Comparison of ENCODE assay signal across 9 mouse cellular contexts in the genomic region with DNA sequence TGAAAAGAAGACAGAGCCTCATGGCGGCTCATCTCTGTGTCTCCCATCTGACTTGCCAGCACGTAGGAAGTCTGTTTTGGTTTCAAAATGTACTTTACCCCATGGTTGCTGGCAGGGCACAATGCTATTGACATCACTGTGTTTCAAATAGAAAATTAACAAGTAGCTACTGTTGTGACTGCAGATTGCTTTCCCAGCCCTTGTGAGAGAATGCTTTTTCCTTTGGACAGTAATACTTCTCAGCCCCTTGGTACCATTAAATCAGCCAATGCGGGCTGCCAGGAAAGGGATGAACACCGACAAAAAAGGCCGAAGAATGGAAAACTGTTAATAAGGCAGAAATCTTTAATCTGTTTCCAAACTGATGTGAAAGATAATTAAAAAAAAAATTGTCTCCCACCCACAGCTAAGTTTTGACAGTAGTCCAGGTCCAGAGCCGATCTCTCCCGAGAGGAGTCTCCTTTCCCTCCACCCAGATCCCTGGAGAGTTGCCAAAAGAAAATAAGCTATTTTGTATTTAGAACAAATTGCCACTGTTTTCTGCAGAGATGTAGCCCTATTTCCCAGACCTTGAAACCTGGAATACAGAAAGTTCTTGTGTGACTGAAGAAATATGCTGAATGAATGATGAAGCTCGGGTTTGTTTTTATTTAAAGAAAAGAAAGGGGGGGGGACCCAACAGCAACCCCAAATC. TPM values are rescaled to one million over a fixed set of nuclear protein-coding genes. Genes with fewer than 3 reads are reported as not detected.
DNase-seq lines count a peak whose midpoint lies in the region; ATAC-seq and TF ChIP-seq lines count a peak whose summit lies in the region.
"Had no signal": no experiment of that assay in that cellular context is flagged by ENCODE, and none has a peak within 500 bp of the region (broad histone marks: within the 10 kb centered on the region; RNA-seq: fewer than 3 reads in every experiment).

No protein-coding gene starts in this region.

- TF ChIP-seq POLR2A in limb, embryonic 14.5 days (IDR thresholded peaks at IDR 0.05; ENCODE audit: borderline replicate concordance, extremely low read depth, insufficient read depth, insufficient read length), result no peak

- no peaks in the 10 kb centered on the region for H3K27me3 ChIP-seq in embryonic facial prominence, embryonic 12.5 days
- no peaks in the 10 kb centered on the region for H3K27me3 ChIP-seq in embryonic facial prominence, embryonic 10.5 days (replicated peaks; ENCODE audit: low read depth, poor library complexity, severe bottlenecking)
- no peaks in the 10 kb centered on the region for H3K27me3 ChIP-seq in limb, embryonic 14.5 days (ENCODE audit: control insufficient read depth, insufficient read depth, low read length)
- H3K27me3 ChIP-seq in limb, embryonic 10.5 days (ENCODE audit: low read depth, poor library complexity, severe bottlenecking), result no peaks in the 10 kb centered on the region
- no peaks in the 10 kb centered on the region for H3K27me3 ChIP-seq in forebrain, embryonic 14.5 days (replicated peaks; ENCODE audit: control insufficient read depth, insufficient read depth, low read length)
- H3K27me3 ChIP-seq in midbrain, postnatal 0 days (ENCODE audit: insufficient read depth, low read length), result no peaks in the 10 kb centered on the region

- peaks cover 31% of the 10 kb centered on the region for H3K4me1 ChIP-seq in embryonic facial prominence, embryonic 12.5 days
- H3K4me1 ChIP-seq in embryonic facial prominence, embryonic 10.5 days, result peaks cover 4% of the 10 kb centered on the region; the same call in 1 of the 2 replicates
- H3K4me1 ChIP-seq in limb, embryonic 14.5 days (ENCODE audit: control insufficient read depth, insufficient read depth, low read length), result peaks cover 33% of the 10 kb centered on the region
- 0 out of 2 replicates have a peak, but pooled peaks cover 3% of the 10 kb centered on the region for H3K4me1 ChIP-seq in limb, embryonic 10.5 days
- H3K4me1 ChIP-seq in forebrain, embryonic 14.5 days (ENCODE audit: control insufficient read depth, insufficient read depth, low read length), result peaks cover 29% of the 10 kb centered on the region
- H3K4me1 ChIP-seq in midbrain, postnatal 0 days (ENCODE audit: insufficient read depth, low read length), result no peaks in the 10 kb centered on the region

- H3K4me2 ChIP-seq in embryonic facial prominence, embryonic 12.5 days (replicated peaks), result no peak overlapping the region
- H3K4me2 ChIP-seq in limb, embryonic 14.5 days (replicated peaks; ENCODE audit: low read depth, low read length, severe bottlenecking), result no peak overlapping the region; the same call in 1 of the 2 replicates
- peak overlapping the region; percentile 46 for H3K4me2 ChIP-seq in forebrain, embryonic 14.5 days (ENCODE audit: low read length)
- H3K4me2 ChIP-seq in midbrain, postnatal 0 days (ENCODE audit: low read depth, low read length, poor library complexity, severe bottlenecking), result peak overlapping the region; percentile 37

- peak overlapping the region; percentile 54; the same call in 1 of the 2 replicates for H3K27ac ChIP-seq in embryonic facial prominence, embryonic 12.5 days
- H3K27ac ChIP-seq in embryonic facial prominence, embryonic 10.5 days (replicated peaks), result no peak overlapping the region
- H3K27ac ChIP-seq in limb, embryonic 14.5 days (replicated peaks; ENCODE audit: low read depth, low read length), result peak overlapping the region; percentile 49; the same call in 1 of the 2 replicates
- H3K27ac ChIP-seq in limb, embryonic 10.5 days, result no peak overlapping the region
- peak overlapping the region; percentile 75 for H3K27ac ChIP-seq in forebrain, embryonic 14.5 days (ENCODE audit: low read depth, low read length)
- H3K27ac ChIP-seq in midbrain, postnatal 0 days (ENCODE audit: low read depth, low read length), result peak overlapping the region; percentile 2; the same call in 1 of the 2 replicates

- no peak for TF ChIP-seq CTCF in midbrain, postnatal 0 days (IDR thresholded peaks at IDR 0.05)

- no peak for ATAC-seq in embryonic facial prominence, embryonic 12.5 days (ENCODE audit: insufficient number of reproducible peaks, insufficient read depth, low FRiP score, low TSS enrichment)
- no peak for ATAC-seq in limb, embryonic 14.5 days (ENCODE audit: low FRiP score, low read depth)
- ATAC-seq in forebrain, embryonic 14.5 days, result peak; percentile 49
- peak; percentile 44; the same call in 1 of the 2 replicates for ATAC-seq in midbrain, postnatal 0 days (ENCODE audit: low FRiP score)

- no peak overlapping the region for H3K9ac ChIP-seq in embryonic facial prominence, embryonic 12.5 days
- H3K9ac ChIP-seq in limb, embryonic 14.5 days (ENCODE audit: low read depth, low read length, severe bottlenecking), result no peak overlapping the region
- peak overlapping the region; percentile 47 for H3K9ac ChIP-seq in forebrain, embryonic 14.5 days (ENCODE audit: low read length)
- no peak overlapping the region for H3K9ac ChIP-seq in midbrain, postnatal 0 days (replicated peaks; ENCODE audit: low read length, poor library complexity, severe bottlenecking)

- H3K9me3 ChIP-seq in embryonic facial prominence, embryonic 12.5 days, result no peaks in the 10 kb centered on the region
- no peaks in the 10 kb centered on the region for H3K9me3 ChIP-seq in embryonic facial prominence, embryonic 10.5 days
- no peaks in the 10 kb centered on the region for H3K9me3 ChIP-seq in limb, embryonic 14.5 days (ENCODE audit: control insufficient read depth, low read length)
- no peaks in the 10 kb centered on the region for H3K9me3 ChIP-seq in limb, embryonic 10.5 days (replicated peaks)
- H3K9me3 ChIP-seq in forebrain, embryonic 14.5 days (replicated peaks; ENCODE audit: control insufficient read depth, low read length), result no peaks in the 10 kb centered on the region
- no peaks in the 10 kb centered on the region for H3K9me3 ChIP-seq in midbrain, postnatal 0 days (ENCODE audit: low read length)

- no peaks in the 10 kb centered on the region for H3K36me3 ChIP-seq in embryonic facial prominence, embryonic 12.5 days
- H3K36me3 ChIP-seq in embryonic facial prominence, embryonic 10.5 days (replicated peaks), result peaks cover 18% of the 10 kb centered on the region
- H3K36me3 ChIP-seq in limb, embryonic 14.5 days (ENCODE audit: control insufficient read depth, insufficient read depth, low read length), result no peaks in the 10 kb centered on the region
- peaks cover 17% of the 10 kb centered on the region for H3K36me3 ChIP-seq in limb, embryonic 10.5 days
- H3K36me3 ChIP-seq in forebrain, embryonic 14.5 days (ENCODE audit: control insufficient read depth, insufficient read depth, low read length), result 0 out of 2 replicates have a peak, but pooled peaks cover 7% of the 10 kb centered on the region
- H3K36me3 ChIP-seq in midbrain, postnatal 0 days (ENCODE audit: insufficient read depth, low read length), result no peaks in the 10 kb centered on the region

- no peak for DNase-seq in embryonic facial prominence, embryonic 10.5 days (ENCODE audit: low spot score)
- DNase-seq in limb, embryonic 14.5 days (ENCODE audit: low spot score), result no peak
- DNase-seq in limb, embryonic 10.5 days (ENCODE audit: low spot score), result no peak
- peak; percentile 83 for DNase-seq in forebrain, embryonic 14.5 days (ENCODE audit: low spot score)
- DNase-seq in midbrain, postnatal 0 days (ENCODE audit: low spot score), result peak; percentile 62
- DNase-seq in thymus, postnatal 25 days, result no peak
- DNase-seq in urinary bladder, postnatal 25 days (ENCODE audit: low spot score), result no peak

- 71% methylated on average over 8 of the region's 8 CpGs for WGBS in embryonic facial prominence, embryonic 12.5 days
- whole genome bisulfite sequencing in embryonic facial prominence, embryonic 10.5 days, result 82% methylated on average over 8 of the region's 8 CpGs
- 61% methylated on average over 8 of the region's 8 CpGs for WGBS in limb, embryonic 14.5 days
- WGBS in limb, embryonic 10.5 days, result 91% methylated on average over 8 of the region's 8 CpGs
- 20% methylated on average over 8 of the region's 8 CpGs for WGBS in forebrain, embryonic 14.5 days
- WGBS in midbrain, postnatal 0 days, result 52% methylated on average over 8 of the region's 8 CpGs

- no peak overlapping the region for H3K4me3 ChIP-seq in embryonic facial prominence, embryonic 12.5 days
- no peak overlapping the region for H3K4me3 ChIP-seq in embryonic facial prominence, embryonic 10.5 days
- no peak overlapping the region for H3K4me3 ChIP-seq in limb, embryonic 14.5 days (replicated peaks; ENCODE audit: low read length)
- H3K4me3 ChIP-seq in limb, embryonic 10.5 days, result no peak overlapping the region
- peak overlapping the region; percentile 2; the same call in 1 of the 2 replicates for H3K4me3 ChIP-seq in forebrain, embryonic 14.5 days (ENCODE audit: low read depth, low read length)
- H3K4me3 ChIP-seq in midbrain, postnatal 0 days (ENCODE audit: low read depth, low read length), result no peak overlapping the region

RNA-seq across cellular contexts. Expression of gene Gm10197, which starts 11.2 kb away (rescaled TPM):
- polyA plus RNA-seq in embryonic facial prominence, embryonic 12.5 days (2016; fragmentation: Nextera tagmentation; extraction: Ambion mirVana), result not detected in 2 replicates
- polyA plus RNA-seq in embryonic facial prominence, embryonic 10.5 days (2016; fragmentation: Nextera tagmentation; extraction: Ambion mirVana), result 2.0 and 3.6 TPM in 2 replicates
- not detected in 2 replicates for polyA plus RNA-seq in limb, embryonic 14.5 days (2012; rRNA removed)
- 4.4 TPM in 1 of 2 replicates, not detected in the other for polyA plus RNA-seq in limb, embryonic 14.5 days (2014; fragmentation: Nextera tagmentation; extraction: Ambion mirVana)
- polyA plus RNA-seq in limb, embryonic 10.5 days (2016; fragmentation: Nextera tagmentation; extraction: Ambion mirVana), result 6.6 TPM in 1 of 2 replicates, not detected in the other
- polyA plus RNA-seq in forebrain, embryonic 14.5 days (2014; fragmentation: Nextera tagmentation; extraction: Ambion mirVana), result 7.2 TPM in 1 of 2 replicates, not detected in the other
- not detected in 2 replicates for total RNA-seq in midbrain, postnatal 0 days (2014; rRNA removed)
- not detected in 2 replicates for polyA plus RNA-seq in midbrain, postnatal 0 days (2015; fragmentation: Nextera tagmentation; extraction: Ambion mirVana)
- polyA plus RNA-seq: limb, embryonic 11.5 days had no signal

RNA-seq across cellular contexts. Expression of gene Smndc1, which starts 30.0 kb away (rescaled TPM):
- 40.7 and 48.3 TPM in 2 replicates for polyA plus RNA-seq in embryonic facial prominence, embryonic 12.5 days (2016; fragmentation: Nextera tagmentation; extraction: Ambion mirVana)
- 46.7 and 49.1 TPM in 2 replicates for polyA plus RNA-seq in embryonic facial prominence, embryonic 10.5 days (2016; fragmentation: Nextera tagmentation; extraction: Ambion mirVana)
- 25.6 and 33.9 TPM in 2 replicates for polyA plus RNA-seq in limb, embryonic 14.5 days (2012; rRNA removed)
- 38.6 and 40.3 TPM in 2 replicates for polyA plus RNA-seq in limb, embryonic 14.5 days (2014; fragmentation: Nextera tagmentation; extraction: Ambion mirVana)
- 41.2 and 43.8 TPM in 2 replicates for polyA plus RNA-seq in limb, embryonic 10.5 days (2016; fragmentation: Nextera tagmentation; extraction: Ambion mirVana)
- 41.5 and 44.5 TPM in 2 replicates for polyA plus RNA-seq in forebrain, embryonic 14.5 days (2014; fragmentation: Nextera tagmentation; extraction: Ambion mirVana)
- 8.9 and 17.8 TPM in 2 replicates for total RNA-seq in midbrain, postnatal 0 days (2014; rRNA removed)
- 28.9 and 35.0 TPM in 2 replicates for polyA plus RNA-seq in midbrain, postnatal 0 days (2015; fragmentation: Nextera tagmentation; extraction: Ambion mirVana)

RNA-seq across cellular contexts. Expression of gene Mxi1, which starts 50.1 kb away (rescaled TPM):
- 44.8 and 44.9 TPM in 2 replicates for polyA plus RNA-seq in embryonic facial prominence, embryonic 12.5 days (2016; fragmentation: Nextera tagmentation; extraction: Ambion mirVana)
- polyA plus RNA-seq in embryonic facial prominence, embryonic 10.5 days (2016; fragmentation: Nextera tagmentation; extraction: Ambion mirVana), result 29.2 and 33.0 TPM in 2 replicates
- polyA plus RNA-seq in limb, embryonic 14.5 days (2012; rRNA removed), result 25.8 and 28.5 TPM in 2 replicates
- polyA plus RNA-seq in limb, embryonic 14.5 days (2014; fragmentation: Nextera tagmentation; extraction: Ambion mirVana), result 40.1 and 42.2 TPM in 2 replicates
- polyA plus RNA-seq in limb, embryonic 10.5 days (2016; fragmentation: Nextera tagmentation; extraction: Ambion mirVana), result 28.6 and 32.4 TPM in 2 replicates
- polyA plus RNA-seq in forebrain, embryonic 14.5 days (2014; fragmentation: Nextera tagmentation; extraction: Ambion mirVana), result 27.6 and 41.0 TPM in 2 replicates
- total RNA-seq in midbrain, postnatal 0 days (2014; rRNA removed), result 40.9 and 49.2 TPM in 2 replicates
- polyA plus RNA-seq in midbrain, postnatal 0 days (2015; fragmentation: Nextera tagmentation; extraction: Ambion mirVana), result 37.7 and 38.8 TPM in 2 replicates

Comparison
In these comparisons a context has a peak if more than half of its experiments do, and no peak if none do; other contexts are left out.
1. H3K27ac ChIP-seq: peak in embryonic facial prominence, embryonic 12.5 days (single experiment), limb, embryonic 14.5 days (single experiment), forebrain, embryonic 14.5 days (single experiment) and midbrain, postnatal 0 days (single experiment); none in embryonic facial prominence, embryonic 10.5 days (single experiment) and limb, embryonic 10.5 days (single experiment).
2. ATAC-seq: peak in forebrain, embryonic 14.5 days (single experiment) and midbrain, postnatal 0 days (single experiment); none in embryonic facial prominence, embryonic 12.5 days (single experiment) and limb, embryonic 14.5 days (single experiment).
3. H3K4me2 ChIP-seq: peak in forebrain, embryonic 14.5 days (single experiment) and midbrain, postnatal 0 days (single experiment); none in embryonic facial prominence, embryonic 12.5 days (single experiment) and limb, embryonic 14.5 days (single experiment).
4. DNase-seq: peak in forebrain, embryonic 14.5 days (single experiment) and midbrain, postnatal 0 days (single experiment); none in embryonic facial prominence, embryonic 10.5 days (single experiment), limb, embryonic 14.5 days (single experiment), limb, embryonic 10.5 days (single experiment), thymus, postnatal 25 days (single experiment) and urinary bladder, postnatal 25 days (single experiment).